Mouse (Mus musculus) brain, embryonic 14.5 days (tissue): ENCODE measurements around the gene Ndc80.

ENCODE experiments used
- CTCF ChIP-seq: fragments of 200-500 bp; IDR thresholded peaks from 2 replicates; pipeline ENCODE4 v1.5.1; 2012; ENCODE audit warnings: inconsistent platforms, mild to moderate bottlenecking, moderate library complexity, borderline replicate concordance; ENCODE audit not compliant: insufficient read depth, insufficient read length; ENCODE audit errors: extremely low read depth
- POLR2A ChIP-seq: fragments of 200-500 bp; IDR thresholded peaks from 2 replicates; pipeline ENCODE4 v1.6.1; 2012; ENCODE audit warnings: mild to moderate bottlenecking, inconsistent platforms, borderline replicate concordance; ENCODE audit not compliant: poor library complexity, insufficient read depth, insufficient read length, severe bottlenecking; ENCODE audit errors: extremely low read depth

DNA sequence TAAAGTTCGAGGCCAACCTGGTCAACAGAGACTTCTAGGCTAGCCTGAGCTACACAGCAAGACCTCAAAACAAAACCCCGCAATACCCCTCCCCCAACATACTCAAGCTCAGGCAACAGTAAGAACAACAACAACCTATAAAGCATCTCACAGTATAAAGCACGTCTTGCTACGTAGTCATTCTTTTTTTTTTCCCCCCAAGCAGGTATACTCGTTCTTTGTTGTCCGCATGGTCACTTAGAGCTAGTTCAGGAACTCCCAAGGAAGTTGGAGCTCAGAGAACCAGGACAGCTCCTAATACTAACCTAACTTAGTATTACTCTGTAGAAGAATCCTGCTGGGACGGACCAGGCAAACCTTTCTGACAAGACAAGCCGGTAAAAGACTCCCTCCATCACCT is 52.5 kb downstream of the Ndc80 start:
- no peak for TF ChIP-seq CTCF
- no peak for TF ChIP-seq POLR2A
